Mouse (Mus musculus) thymus, postnatal 25 days (tissue): ENCODE data around the gene Nhlh1.

Experiments
- DNase-seq: peaks from one replicate; pipeline ENCODE4 v3.0.0; 2022

The Nhlh1 gene

DNA sequence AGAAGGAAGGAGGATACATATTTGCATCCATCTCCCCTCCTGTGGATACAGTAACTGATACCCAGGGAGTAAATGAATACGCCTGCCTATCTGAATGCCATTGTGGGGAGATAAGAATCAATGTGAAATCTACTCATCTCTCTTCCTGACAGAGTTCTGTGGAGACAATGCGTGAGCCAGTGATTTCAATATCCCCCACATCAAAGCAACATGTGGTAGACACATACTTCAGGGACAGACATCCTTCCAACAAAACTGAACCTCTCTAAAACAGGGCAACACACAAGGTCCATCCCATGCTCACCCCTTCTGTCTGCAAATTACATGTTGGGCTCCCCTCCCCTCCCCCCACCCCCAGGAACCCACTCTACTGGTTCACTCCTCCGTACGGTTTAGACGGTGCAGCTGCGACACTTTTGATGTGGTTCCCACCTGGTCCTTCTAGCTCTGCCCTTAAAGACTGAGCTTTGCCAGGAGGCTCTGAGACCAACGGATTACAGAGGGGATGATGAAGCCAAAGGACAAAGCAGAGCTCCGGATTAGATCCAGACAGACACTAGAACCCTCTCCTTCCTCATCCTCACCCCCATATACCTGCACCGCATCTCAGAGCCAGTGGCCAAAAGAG lies 41.9 kb downstream of the Nhlh1 start:
- peak; percentile 73 for DNase-seq

DNA sequence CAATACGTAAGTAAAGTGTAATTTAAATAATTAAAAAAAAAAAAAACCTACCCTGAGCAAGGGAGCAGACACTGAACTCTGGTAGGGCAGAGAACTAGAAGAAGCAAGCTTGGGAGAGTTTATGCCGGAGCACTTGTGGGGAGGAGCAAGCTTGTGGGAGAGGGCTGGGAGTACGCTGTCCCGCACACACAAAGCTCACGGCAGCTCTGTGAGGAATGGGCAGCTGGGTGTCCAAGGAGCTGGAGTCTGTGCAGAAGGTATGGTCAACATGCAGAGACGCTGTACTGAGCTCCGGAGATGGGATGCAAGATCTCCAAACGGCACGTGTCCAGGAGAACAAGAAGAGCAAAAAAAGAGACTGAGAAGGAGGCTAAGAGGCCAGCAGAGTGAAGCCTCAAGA lies 42.6 kb downstream of the Nhlh1 start:
- DNase-seq = no peak

DNA sequence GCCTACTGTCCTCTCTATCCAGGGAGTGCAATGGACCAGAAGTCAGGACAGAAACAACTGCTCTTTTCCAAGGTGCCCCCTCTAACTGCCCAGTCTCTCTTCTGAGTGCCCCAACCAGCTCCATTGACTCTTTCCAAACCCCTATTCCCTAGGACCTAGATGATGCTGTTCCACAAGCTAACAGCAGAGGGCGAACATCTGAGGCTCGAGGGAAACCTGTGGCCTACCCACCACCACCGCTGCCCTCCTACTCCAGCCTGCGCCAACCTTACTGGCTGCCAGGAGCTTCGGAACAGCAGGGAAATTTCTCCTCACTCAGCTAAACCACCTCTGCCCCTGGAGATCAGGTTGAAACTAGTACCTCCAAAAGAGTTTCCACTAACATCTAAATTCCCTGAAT lies 45.3 kb downstream of the Nhlh1 start:
- DNase-seq = peak; percentile 70

GRCm38 (mm10) chr1:172010042-172010824 lies 47.1 kb downstream of the Nhlh1 start:
- no peak for DNase-seq

- no peak for DNase-seq
Observed at GRCm38 (mm10) chr1:172009406-172009805, 48.0 kb downstream of the Nhlh1 start.

- DNase-seq = no peak
Observed at GRCm38 (mm10) chr1:172008351-172008750, 49.0 kb downstream of the Nhlh1 start.

DNA sequence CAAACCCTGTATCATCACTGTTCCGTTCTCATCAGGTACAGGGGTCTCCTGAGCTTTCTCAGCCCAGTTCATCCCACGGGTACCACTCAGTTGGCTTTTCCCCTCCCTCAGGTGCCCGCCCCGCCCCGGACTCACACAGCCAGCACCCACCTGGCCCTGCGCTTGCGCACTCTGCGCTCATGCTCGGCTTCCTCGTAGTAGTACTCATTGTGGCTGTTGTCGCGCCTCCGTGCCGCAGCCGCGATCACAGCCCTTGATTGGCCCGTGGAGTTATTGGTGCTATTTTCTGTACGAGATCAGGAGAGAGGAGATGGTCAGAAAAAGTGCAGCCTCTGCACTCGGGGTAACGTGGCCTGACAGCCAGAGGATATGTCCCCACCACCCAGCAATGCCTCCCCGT lies 49.6 kb downstream of the Nhlh1 start:
- no peak for DNase-seq
